ENCODE assay signal across 11 mouse cellular contexts in the genomic region with DNA sequence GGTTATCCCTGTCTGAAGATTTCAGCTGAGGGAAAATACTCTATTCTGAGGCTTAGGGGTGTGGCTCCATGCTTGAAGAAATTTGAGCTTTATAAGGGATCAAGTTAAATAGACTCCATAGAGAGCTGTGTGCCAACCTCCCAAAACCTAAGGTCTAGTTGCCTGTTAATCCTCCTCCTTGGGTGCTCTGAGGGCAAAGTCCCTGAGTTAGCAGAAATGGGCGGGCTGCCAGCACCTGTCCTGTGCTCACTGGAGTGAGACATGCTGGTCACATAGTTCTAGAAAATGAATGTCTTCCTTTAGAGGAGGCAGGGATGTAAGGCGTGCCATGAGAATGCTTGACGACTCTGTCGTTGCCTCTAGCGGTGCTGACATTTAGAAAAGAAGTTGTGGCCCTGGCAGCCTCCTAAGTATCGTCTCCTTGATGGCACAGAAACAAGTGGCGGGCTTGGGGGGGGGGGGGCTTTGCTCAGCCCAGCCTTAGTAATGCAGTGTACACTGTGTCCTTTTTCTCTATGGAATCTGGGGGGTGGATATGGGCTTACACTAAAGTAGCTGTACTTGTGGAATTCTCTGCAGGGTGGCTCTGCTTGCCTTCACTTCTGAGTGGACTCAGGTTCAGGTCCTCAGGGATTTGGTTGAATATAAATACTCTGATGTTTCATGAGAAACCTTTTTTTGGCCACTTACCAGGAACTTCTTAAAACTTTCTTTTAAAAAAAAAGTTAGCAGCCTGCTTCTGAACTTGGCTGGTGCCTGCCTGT. TPM values are rescaled to one million over a fixed set of nuclear protein-coding genes. Genes with fewer than 3 reads are reported as not detected.
A peak's percentile ranks its signal among the peaks of the same experiment; 100 is the strongest.
DNase-seq lines count a peak whose midpoint lies in the region; ATAC-seq and TF ChIP-seq lines count a peak whose summit lies in the region.
"Had no signal": no experiment of that assay in that cellular context is flagged by ENCODE, and none has a peak within 500 bp of the region (broad histone marks: within the 10 kb centered on the region; RNA-seq: fewer than 3 reads in every experiment).

No protein-coding gene starts in this region.

- H3K36me3 ChIP-seq in heart, adult 2 months (ENCODE audit: control insufficient read depth, insufficient read depth, low read length) = peaks cover 15% of the 10 kb centered on the region
- H3K36me3 ChIP-seq in heart, embryonic 11.5 days (ENCODE audit: control insufficient read depth, insufficient read depth, low read length) = peaks cover 24% of the 10 kb centered on the region
- H3K36me3 ChIP-seq in CH12.LX (replicated peaks in 1 of 2; ENCODE audit: control insufficient read depth in 1 of 2, insufficient read depth in 1 of 2, low read length in 1 of 2) = peaks cover 61 to 73% of the 10 kb centered on the region in 2 experiments
- H3K36me3 ChIP-seq in midbrain, embryonic 16.5 days (ENCODE audit: control insufficient read depth, insufficient read depth, low read length) = peaks cover 29% of the 10 kb centered on the region
- H3K36me3 ChIP-seq in neural tube, embryonic 15.5 days = peaks cover 64% of the 10 kb centered on the region

- H3K27me3 ChIP-seq in heart, adult 2 months (ENCODE audit: control insufficient read depth, insufficient read depth, low read length) = no peaks in the 10 kb centered on the region
- no peaks in the 10 kb centered on the region for H3K27me3 ChIP-seq in heart, embryonic 11.5 days (ENCODE audit: control insufficient read depth, insufficient read depth, low read length)
- no peaks in the 10 kb centered on the region for H3K27me3 ChIP-seq in CH12.LX (replicated peaks)
- H3K27me3 ChIP-seq in midbrain, embryonic 16.5 days (ENCODE audit: control insufficient read depth, insufficient read depth, low read depth, low read length) = no peaks in the 10 kb centered on the region
- H3K27me3 ChIP-seq in neural tube, embryonic 15.5 days (replicated peaks) = no peaks in the 10 kb centered on the region
- H3K27me3 ChIP-seq: midbrain, embryonic 13.5 days had no signal

- TF ChIP-seq RAD21 in CH12.LX (IDR thresholded peaks at IDR 0.05; ENCODE audit: low read depth, low read length) = no peak

- intact Hi-C loops in heart, adult 2 months (cut with DNase I) = loop anchor here (10.0 kb wide), 1 partner anchor 130 kb away; no protein-coding TSS in a partner anchor

- H3K9me3 ChIP-seq in heart, embryonic 11.5 days (replicated peaks; ENCODE audit: control insufficient read depth, low read length) = no peaks in the 10 kb centered on the region
- H3K9me3 ChIP-seq in CH12.LX (replicated peaks; ENCODE audit: low read length) = no peaks in the 10 kb centered on the region
- no peaks in the 10 kb centered on the region for H3K9me3 ChIP-seq in midbrain, embryonic 16.5 days (replicated peaks; ENCODE audit: control insufficient read depth, low read length, poor library complexity, severe bottlenecking)
- no peaks in the 10 kb centered on the region for H3K9me3 ChIP-seq in neural tube, embryonic 15.5 days (replicated peaks)
- H3K9me3 ChIP-seq: midbrain, embryonic 13.5 days had no signal

- in situ Hi-C loops in CH12.LX (cut with MboI; ENCODE audit: low pct_ligation_motif_present, low pct_unique_long_range_greater_than_20kb, low sequenced_read_pairs) = loop anchor here (25.0 kb wide), 1 partner anchor 513 kb away; the partner anchor contains the start of gene Sept9

- H3K4me2 ChIP-seq in heart, embryonic 11.5 days = no peak overlapping the region
- H3K4me2 ChIP-seq in CH12.LX (ENCODE audit: insufficient read depth, low read depth, poor library complexity, severe bottlenecking) = no peak overlapping the region
- H3K4me2 ChIP-seq in midbrain, embryonic 16.5 days (ENCODE audit: low read length) = no peak overlapping the region
- H3K4me2 ChIP-seq in neural tube, embryonic 15.5 days = no peak overlapping the region
- H3K4me2 ChIP-seq: midbrain, embryonic 13.5 days had no signal

- ATAC-seq in heart, embryonic 11.5 days (replicated peaks; ENCODE audit: insufficient number of reproducible peaks, low FRiP score, low TSS enrichment) = no peak
- ATAC-seq in midbrain, embryonic 16.5 days = no peak
- ATAC-seq in megakaryocyte-erythroid progenitor cell, adult 5-6 weeks (replicated peaks; ENCODE audit: low FRiP score, low TSS enrichment, poor library complexity, severe bottlenecking) = no peak
- ATAC-seq in neural tube, embryonic 15.5 days (ENCODE audit: low FRiP score) = no peak
- ATAC-seq: midbrain, embryonic 13.5 days had no signal

- H3K27ac ChIP-seq in heart, adult 2 months = peak overlapping the region; percentile 68
- no peak overlapping the region for H3K27ac ChIP-seq in heart, embryonic 11.5 days (ENCODE audit: low read depth, low read length)
- H3K27ac ChIP-seq in CH12.LX (ENCODE audit: insufficient read depth, low read depth) = no peak overlapping the region
- H3K27ac ChIP-seq in midbrain, embryonic 16.5 days (ENCODE audit: low read length) = no peak overlapping the region
- H3K27ac ChIP-seq in neural tube, embryonic 15.5 days (replicated peaks) = no peak overlapping the region
- H3K27ac ChIP-seq: midbrain, embryonic 13.5 days had no signal

- no peak overlapping the region for H3K4me3 ChIP-seq in heart, adult 2 months
- no peak overlapping the region for H3K4me3 ChIP-seq in heart, embryonic 11.5 days (ENCODE audit: low read depth, low read length)
- peak overlapping the region in 1 of 3 experiments; percentile 2 for H3K4me3 ChIP-seq in CH12.LX (replicated peaks in 1 of 3; ENCODE audit: low read depth in 2 of 3, low read length in 2 of 3, poor library complexity in 1 of 3)
- no peak overlapping the region for H3K4me3 ChIP-seq in midbrain, embryonic 16.5 days (ENCODE audit: low read depth, low read length)
- H3K4me3 ChIP-seq in neural tube, embryonic 15.5 days (replicated peaks) = no peak overlapping the region

- no peak for DNase-seq in heart, adult 2 months
- no peak for DNase-seq in CH12.LX (ENCODE audit: extremely low read depth)
- DNase-seq in adrenal gland, postnatal 25 days = peak; percentile 76
- peak; percentile 93 for DNase-seq in kidney, postnatal 14 days
- DNase-seq: cerebellum, postnatal 10 days; lung, adult 2 months had no signal

- no peak for TF ChIP-seq EP300 in heart, adult 2 months (IDR thresholded peaks at IDR 0.05; ENCODE audit: insufficient read depth, low read depth, low read length)
- TF ChIP-seq EP300 in CH12.LX (IDR thresholded peaks at IDR 0.05; ENCODE audit: low read length) = no peak

- dilution Hi-C loops in CH12.LX (cut with MboI; ENCODE audit: extremely low pct_ligation_motif_present, extremely low pct_unique_long_range_greater_than_20kb, low sequenced_read_pairs) = no loop called here

- TF ChIP-seq POLR2A in heart, adult 2 months (IDR thresholded peaks at IDR 0.05; ENCODE audit: insufficient read depth, low read depth, low read length) = no peak
- TF ChIP-seq POLR2A in CH12.LX (IDR thresholded peaks at IDR 0.05; ENCODE audit: low read depth, low read length) = no peak; the same call in 1 of the 2 replicates

- no peak for TF ChIP-seq CTCF in heart, adult 2 months (IDR thresholded peaks at IDR 0.05)
- TF ChIP-seq CTCF in CH12.LX (conservative IDR thresholded peaks at IDR 0.05 in 1 of 2, IDR thresholded peaks at IDR 0.05 in 1 of 2; ENCODE audit: low read depth in 2 of 2, low read length in 2 of 2) = no peak

- no peak overlapping the region for H3K9ac ChIP-seq in heart, adult 2 months (ENCODE audit: low read depth, low read length)
- no peak overlapping the region for H3K9ac ChIP-seq in heart, embryonic 11.5 days (ENCODE audit: low read depth, low read length)
- H3K9ac ChIP-seq in CH12.LX (ENCODE audit: insufficient read depth, low read depth) = no peak overlapping the region
- no peak overlapping the region for H3K9ac ChIP-seq in midbrain, embryonic 16.5 days (ENCODE audit: low read depth, low read length)
- H3K9ac ChIP-seq in neural tube, embryonic 15.5 days (replicated peaks) = no peak overlapping the region
- H3K9ac ChIP-seq: midbrain, embryonic 13.5 days had no signal

- WGBS in heart, adult 2 months = 59% methylated on average over 7 of the region's 7 CpGs
- WGBS in heart, embryonic 11.5 days (ENCODE audit: insufficient replicate concordance) = 77% methylated on average over 7 of the region's 7 CpGs
- 76% methylated on average over 7 of the region's 7 CpGs for WGBS in midbrain, embryonic 16.5 days
- 68% methylated on average over 7 of the region's 7 CpGs for WGBS in neural tube, embryonic 15.5 days

- peaks cover 4% of the 10 kb centered on the region for H3K4me1 ChIP-seq in heart, adult 2 months (ENCODE audit: control insufficient read depth, insufficient read depth, low read length)
- H3K4me1 ChIP-seq in heart, embryonic 11.5 days (ENCODE audit: control insufficient read depth, insufficient read depth, low read length) = peaks cover 10% of the 10 kb centered on the region
- peaks cover 16 to 57% of the 10 kb centered on the region in 2 experiments for H3K4me1 ChIP-seq in CH12.LX (ENCODE audit: control insufficient read depth in 1 of 2, insufficient read depth in 2 of 2)
- H3K4me1 ChIP-seq in midbrain, embryonic 16.5 days (ENCODE audit: control insufficient read depth, insufficient read depth, low read length) = peaks cover 21% of the 10 kb centered on the region
- peaks cover 42% of the 10 kb centered on the region for H3K4me1 ChIP-seq in neural tube, embryonic 15.5 days

- no peaks in the 10 kb centered on the region for H3K79me2 ChIP-seq in heart, adult 2 months (replicated peaks; ENCODE audit: control insufficient read depth, insufficient read depth, low read length)
- H3K79me2 ChIP-seq in CH12.LX (replicated peaks; ENCODE audit: control insufficient read depth, extremely low read depth, insufficient read depth, poor library complexity, severe bottlenecking) = peaks cover 42% of the 10 kb centered on the region

RNA-seq across cellular contexts. Expression of gene Cygb, which starts 20.7 kb away (rescaled TPM):
- 10 to 100 TPM; 42.5 to 50.3 TPM for total RNA-seq in heart, adult 2 months (2021)
- 55.0 and 66.1 TPM in 2 replicates for polyA plus RNA-seq in heart, adult 2 months (2012; rRNA removed)
- polyA plus RNA-seq in heart, embryonic 11.5 days (2014; fragmentation: Nextera tagmentation; extraction: Ambion mirVana) = 1.1 and 1.2 TPM in 2 replicates
- total RNA-seq in CH12.LX (2012; rRNA removed) = not detected in 2 replicates
- not detected in 2 replicates for total RNA-seq in CH12.LX (2014; rRNA removed)
- 0.11 TPM in 1 of 2 replicates, not detected in the other for polyA plus RNA-seq in CH12.LX (2012; ENCODE audit: insufficient read length, low read depth)
- total RNA-seq in adrenal gland, postnatal 25 days (2021) = 18.7 and 25.4 TPM in 2 replicates
- polyA plus RNA-seq in midbrain, embryonic 16.5 days (2015; fragmentation: Nextera tagmentation; extraction: Ambion mirVana) = 26.4 and 29.3 TPM in 2 replicates
- not detected in 2 replicates for total RNA-seq in megakaryocyte-erythroid progenitor cell, adult 5-6 weeks (2014; fragmentation: Nextera tagmentation)
- total RNA-seq in megakaryocyte-erythroid progenitor cell, adult 5-6 weeks (2017) = not detected in 2 replicates
- 28.7 and 31.1 TPM in 2 replicates for polyA plus RNA-seq in neural tube, embryonic 15.5 days (2015; fragmentation: Nextera tagmentation; extraction: Ambion mirVana)

RNA-seq across cellular contexts. Expression of gene Prcd, which starts 21.5 kb away (rescaled TPM):
- total RNA-seq in heart, adult 2 months (2021) = 1 to 10 TPM; 1.1 to 1.3 TPM
- 0.76 and 1.1 TPM in 2 replicates for polyA plus RNA-seq in heart, adult 2 months (2012; rRNA removed)
- 0.35 and 0.92 TPM in 2 replicates for polyA plus RNA-seq in heart, embryonic 11.5 days (2014; fragmentation: Nextera tagmentation; extraction: Ambion mirVana)
- total RNA-seq in CH12.LX (2012; rRNA removed) (not detected in 2 replicates), CH12.LX (2014; rRNA removed) (not detected in 2 replicates)
- polyA plus RNA-seq in CH12.LX (2012; ENCODE audit: insufficient read length, low read depth) = not detected in 2 replicates
- total RNA-seq in adrenal gland, postnatal 25 days (2021) = 9.2 and 13.0 TPM in 2 replicates
- 3.7 and 4.4 TPM in 2 replicates for polyA plus RNA-seq in midbrain, embryonic 16.5 days (2015; fragmentation: Nextera tagmentation; extraction: Ambion mirVana)
- 2.1 TPM in 1 of 2 replicates, not detected in the other for total RNA-seq in megakaryocyte-erythroid progenitor cell, adult 5-6 weeks (2014; fragmentation: Nextera tagmentation)
- total RNA-seq in megakaryocyte-erythroid progenitor cell, adult 5-6 weeks (2017) = not detected in 2 replicates
- polyA plus RNA-seq in neural tube, embryonic 15.5 days (2015; fragmentation: Nextera tagmentation; extraction: Ambion mirVana) = 3.1 and 3.4 TPM in 2 replicates

RNA-seq across cellular contexts. Expression of gene Rhbdf2, which starts 48.0 kb away (rescaled TPM):
- 10 to 100 TPM; 10.8 to 11.2 TPM for total RNA-seq in heart, adult 2 months (2021)
- 19.2 and 22.3 TPM in 2 replicates for polyA plus RNA-seq in heart, adult 2 months (2012; rRNA removed)
- 5.0 and 6.0 TPM in 2 replicates for polyA plus RNA-seq in heart, embryonic 11.5 days (2014; fragmentation: Nextera tagmentation; extraction: Ambion mirVana)
- total RNA-seq in CH12.LX (2012; rRNA removed) (8.5 and 12.1 TPM in 2 replicates), CH12.LX (2014; rRNA removed) (3.1 and 3.4 TPM in 2 replicates)
- polyA plus RNA-seq in CH12.LX (2012; ENCODE audit: insufficient read length, low read depth) = 11.8 and 14.7 TPM in 2 replicates
- total RNA-seq in adrenal gland, postnatal 25 days (2021) = 17.7 and 24.6 TPM in 2 replicates
- 0.93 and 1.2 TPM in 2 replicates for polyA plus RNA-seq in midbrain, embryonic 16.5 days (2015; fragmentation: Nextera tagmentation; extraction: Ambion mirVana)
- 4.1 and 6.1 TPM in 2 replicates for total RNA-seq in megakaryocyte-erythroid progenitor cell, adult 5-6 weeks (2014; fragmentation: Nextera tagmentation)
- total RNA-seq in megakaryocyte-erythroid progenitor cell, adult 5-6 weeks (2017) = 1.3 and 3.3 TPM in 2 replicates
- 1.4 and 4.0 TPM in 2 replicates for polyA plus RNA-seq in neural tube, embryonic 15.5 days (2015; fragmentation: Nextera tagmentation; extraction: Ambion mirVana)

Comparison
In these comparisons a context has a peak if more than half of its experiments do, and no peak if none do; other contexts are left out.
1. RNA of gene Cygb, which starts 20.7 kb away (polyA plus RNA-seq): 55.0 to 66.1 TPM in heart, adult 2 months, 28.7 to 31.1 TPM in neural tube, embryonic 15.5 days and 26.4 to 29.3 TPM in midbrain, embryonic 16.5 days; 1.1 to 1.2 TPM in heart, embryonic 11.5 days and 0.11 TPM in CH12.LX; every median in the first group is over 10 times any median in the second.
2. DNase-seq: peak in adrenal gland, postnatal 25 days (single experiment) and kidney, postnatal 14 days (single experiment); none in heart, adult 2 months (0 of 2) and CH12.LX (single experiment).